Mouse (Mus musculus) mouse embryonic stem cell (cell line): Measurements from ENCODE around the gene Map3k12.

Source experiments
- in situ Hi-C, 2 experiments: fragments of 300-500 bp; cut with MboI; formaldehyde crosslinking; loops; 1 replicate in 1 of 2; 3 replicates in 1 of 2; pipeline ENCODE4 v1.14.3; 2019 to 2020; ENCODE audit warnings: low sequenced_read_pairs in 2 of 2, low pct_unique_long_range_greater_than_20kb in 1 of 2, mixed read lengths in 1 of 2; ENCODE audit not compliant: unreplicated experiment in 1 of 2

The Map3k12 gene

DNA sequence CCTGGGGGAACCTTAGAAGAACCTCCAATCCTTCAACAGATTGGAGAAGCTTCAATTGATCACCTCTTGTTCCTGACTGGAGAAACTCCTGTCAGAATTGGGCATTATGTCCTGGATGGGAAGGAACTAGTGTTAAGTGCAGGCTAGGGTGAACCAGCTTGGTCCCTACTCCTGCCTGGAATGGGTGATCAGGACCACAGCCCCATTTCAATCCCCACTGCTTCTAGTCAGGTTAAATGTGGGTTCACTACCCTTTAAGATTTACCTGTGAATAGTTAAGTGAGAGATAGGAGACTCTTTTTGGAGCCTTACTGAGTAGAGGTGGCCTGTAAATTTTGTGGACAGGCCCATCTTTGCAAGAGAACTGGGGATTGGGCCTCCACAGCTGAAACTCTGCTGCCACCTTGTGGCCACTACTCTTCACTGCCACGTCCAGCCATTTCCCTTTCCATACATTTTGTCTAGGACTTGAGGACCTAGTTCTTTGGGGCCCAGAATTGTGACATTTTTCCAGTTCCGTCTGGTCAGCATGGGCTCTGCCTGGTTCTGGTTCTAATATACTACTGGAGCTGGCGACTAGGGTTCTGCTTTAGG is 8.1 kb upstream of the Map3k12 start, which contains the start of gene Npff:
Npff (minus strand) TSS at position 51 of the 594 bp plus-strand sequence.
- in situ Hi-C loops: no loop called here

DNA sequence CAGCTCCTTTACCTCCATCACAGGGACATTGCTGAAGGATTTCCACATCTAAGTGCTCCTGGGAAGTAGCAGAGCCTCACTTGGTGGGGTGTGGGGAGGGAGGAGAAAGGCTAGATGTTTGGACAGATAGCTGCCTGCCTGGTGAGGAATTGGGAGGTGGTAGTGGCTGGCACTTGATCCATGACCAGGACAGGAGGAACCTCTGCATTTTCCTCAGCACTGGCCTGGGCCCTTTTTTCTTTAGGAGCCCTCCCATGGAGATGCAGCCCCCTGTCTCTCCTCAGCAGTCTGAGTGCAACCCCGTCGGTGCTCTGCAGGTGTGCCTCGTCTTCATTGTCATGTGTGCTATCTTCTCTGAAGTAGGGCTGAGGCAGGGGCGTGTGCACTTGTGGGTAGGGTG is 4.6 kb upstream of the Map3k12 start:
- in situ Hi-C loops: no loop called here

DNA sequence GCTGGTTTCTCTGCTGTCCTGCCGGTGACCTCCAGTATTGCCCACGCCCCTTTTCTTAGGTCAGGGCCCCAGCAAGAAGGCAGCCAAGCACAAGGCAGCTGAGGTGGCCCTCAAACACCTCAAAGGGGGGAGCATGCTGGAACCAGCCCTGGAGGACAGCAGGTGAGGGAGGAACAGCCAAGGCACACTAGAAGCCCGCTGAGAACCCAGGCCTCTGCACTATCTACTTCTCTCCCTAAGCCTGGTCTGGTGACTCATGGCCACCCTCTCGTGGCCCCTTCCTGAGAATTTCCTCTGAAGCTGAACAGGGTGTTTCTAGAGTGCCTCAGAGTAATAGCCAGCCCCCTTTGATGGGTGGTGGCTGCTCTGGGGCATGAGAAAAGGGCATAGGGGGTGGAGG is 3.6 kb upstream of the Map3k12 start:
- in situ Hi-C loops: no loop called here

DNA sequence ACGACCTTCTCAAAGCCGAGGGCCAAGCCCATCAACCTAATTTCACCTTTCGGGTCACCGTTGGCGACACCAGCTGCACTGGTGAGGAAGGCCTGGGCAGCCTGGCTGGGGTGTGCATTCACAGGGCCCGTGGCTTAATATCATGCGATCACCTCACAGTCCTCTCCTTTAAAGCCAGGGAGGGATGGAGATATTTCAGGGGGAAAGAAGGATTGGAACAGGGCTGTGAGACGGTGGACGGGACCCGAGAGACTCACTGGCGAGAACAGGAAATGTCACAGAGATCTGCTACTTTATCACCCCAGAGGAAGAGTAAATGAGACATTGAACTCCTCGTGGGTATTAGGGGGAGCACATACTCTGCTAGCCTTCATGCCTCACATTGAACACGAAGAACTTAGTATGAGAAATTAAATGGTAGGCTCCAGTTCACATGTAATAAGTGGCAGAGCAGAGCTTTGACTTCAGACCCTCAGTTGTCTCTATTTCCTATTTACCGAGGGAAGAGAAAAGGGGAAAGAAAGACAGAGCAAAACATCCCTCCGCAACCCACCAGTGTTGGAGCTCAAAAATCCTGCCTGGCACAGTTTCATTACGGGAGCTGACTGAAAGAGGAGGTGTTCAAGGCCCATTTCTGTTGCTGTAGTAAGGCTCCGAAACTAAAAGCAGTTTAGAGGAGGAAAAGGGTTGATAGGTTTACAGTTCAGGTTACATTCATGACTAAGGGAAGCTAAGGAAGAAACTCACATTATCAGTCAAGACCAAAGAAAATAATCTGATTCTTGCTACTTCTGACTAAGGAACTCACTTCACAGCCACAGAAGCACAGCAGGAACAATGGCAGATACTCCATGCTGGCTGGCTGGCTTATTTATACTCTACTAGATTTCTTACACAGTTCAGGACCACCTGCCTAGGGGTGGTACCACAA is 2.6 kb upstream of the Map3k12 start:
- in situ Hi-C loops: no loop called here

DNA sequence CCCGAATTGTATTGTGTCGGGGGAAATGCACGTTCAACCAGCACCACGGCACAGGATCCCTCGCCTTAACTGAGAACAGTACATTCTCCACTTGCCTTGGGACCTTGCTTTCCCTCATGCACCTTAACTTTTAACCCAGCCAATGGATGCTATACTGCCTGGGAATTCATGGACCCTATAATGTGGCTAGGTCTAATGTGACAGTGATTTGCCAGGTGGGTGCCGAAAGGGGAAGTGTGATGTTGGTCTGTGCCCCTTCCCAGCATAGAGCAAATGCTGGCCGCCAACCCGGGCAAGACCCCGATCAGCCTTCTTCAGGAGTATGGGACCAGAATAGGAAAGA is 2.0 kb upstream of the Map3k12 start:
- in situ Hi-C loops: no loop called here

DNA sequence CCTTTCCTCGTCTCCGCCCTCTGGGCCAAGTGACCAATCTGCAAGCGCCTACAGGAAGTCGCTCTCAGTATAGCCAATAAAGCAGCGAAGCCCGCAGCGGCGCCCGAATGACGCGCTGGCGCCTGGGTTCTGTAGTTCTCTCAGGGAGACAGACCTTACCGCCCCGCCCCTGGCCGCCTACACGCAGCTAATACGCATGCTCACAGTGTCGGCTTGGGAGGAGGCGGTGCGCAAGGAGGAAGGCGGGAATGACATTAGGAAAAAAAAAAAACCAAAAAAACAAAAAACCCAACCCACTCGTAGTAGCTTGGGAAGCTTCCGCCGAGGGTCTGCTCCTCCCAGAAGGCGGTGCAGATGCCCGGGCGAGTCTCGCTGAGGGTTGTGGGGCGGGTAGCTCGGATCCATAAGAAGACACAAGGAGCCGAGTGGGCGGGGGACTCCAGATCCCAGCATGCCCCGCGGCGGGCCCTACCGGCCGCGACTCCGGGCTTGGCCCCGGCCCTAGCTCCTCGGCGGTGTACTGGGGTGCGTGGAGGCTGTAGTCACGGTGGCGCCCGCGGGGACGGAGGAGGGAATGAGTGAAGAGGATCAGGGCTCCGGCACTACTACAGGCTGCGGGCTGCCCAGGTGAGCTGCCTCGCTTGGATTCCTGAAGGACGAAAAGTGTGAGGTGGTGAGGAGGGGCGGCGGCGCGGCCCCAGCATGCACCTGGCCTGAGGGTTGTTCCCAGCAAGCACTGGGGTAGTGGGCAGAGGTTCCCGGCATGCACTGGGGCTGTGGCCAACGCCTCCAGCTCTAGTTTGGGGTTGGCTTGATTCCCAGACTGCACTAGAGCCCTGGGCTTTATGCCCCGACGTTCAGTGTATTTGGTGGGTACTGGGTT is 1.4 kb upstream of the Map3k12 start, which contains the start of gene Tarbp2:
Tarbp2 (plus strand) TSS at position 217 of the 883 bp plus-strand sequence.
- in situ Hi-C loops: no loop called here

DNA sequence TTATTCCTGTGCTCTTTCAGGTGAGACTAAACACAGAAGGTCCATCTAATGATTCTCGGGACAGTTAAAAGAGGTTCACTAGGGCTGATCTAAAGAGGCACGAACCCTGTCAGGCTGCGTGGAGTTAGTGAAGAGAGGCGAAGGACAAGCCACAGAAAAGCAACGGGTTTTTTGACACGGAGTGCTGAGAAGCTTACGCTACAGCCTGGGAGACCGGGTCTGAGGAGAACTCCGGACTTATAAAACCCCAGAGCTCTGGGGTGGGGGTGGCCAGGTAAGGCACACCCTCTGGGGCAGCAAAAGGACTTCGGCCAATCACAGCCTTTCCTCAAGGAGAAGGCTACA is 739 bp upstream of the Map3k12 start:
- in situ Hi-C loops: no loop called here

DNA sequence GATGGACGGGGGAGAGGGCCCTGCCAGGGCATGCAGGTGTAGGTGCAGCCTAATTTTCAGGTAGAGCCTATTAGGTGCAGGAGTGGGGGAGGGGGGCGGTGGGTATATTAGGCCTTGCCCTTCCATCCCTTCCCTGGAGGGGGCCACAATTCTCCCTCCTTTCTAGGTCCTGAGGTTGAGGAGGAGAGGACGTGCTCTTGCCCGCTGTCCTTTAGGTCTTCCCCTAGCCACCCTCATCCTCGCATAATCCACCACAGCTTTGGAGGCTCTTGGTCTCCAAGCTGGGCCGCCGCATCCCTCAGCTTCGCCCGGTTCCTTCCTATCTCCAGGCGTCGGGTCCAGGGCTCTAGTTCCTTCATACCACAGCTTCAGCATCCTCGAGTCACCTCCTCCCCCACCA is 571 bp downstream of the Map3k12 start:
- in situ Hi-C loops: no loop called here

DNA sequence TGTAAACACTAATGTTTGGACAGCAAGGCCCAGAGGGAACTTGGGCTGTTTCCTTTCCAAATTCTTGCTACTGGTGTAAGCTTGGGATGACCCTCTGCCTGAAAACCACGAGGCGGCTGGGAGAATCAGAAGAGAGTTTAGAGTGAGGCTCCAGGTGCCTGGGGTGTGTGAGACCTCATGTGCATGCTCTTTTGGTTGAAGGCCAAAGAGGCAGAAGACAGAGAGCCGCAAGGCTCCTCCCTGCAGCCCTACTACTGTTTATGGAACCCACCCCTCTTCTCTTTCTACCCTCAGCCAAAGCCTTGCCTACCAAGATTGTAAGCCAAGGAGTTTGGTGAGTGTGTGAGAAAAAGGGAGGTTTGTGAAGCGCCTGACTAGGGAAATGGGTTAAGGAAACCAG is 1.1 kb downstream of the Map3k12 start:
- in situ Hi-C loops: no loop called here

DNA sequence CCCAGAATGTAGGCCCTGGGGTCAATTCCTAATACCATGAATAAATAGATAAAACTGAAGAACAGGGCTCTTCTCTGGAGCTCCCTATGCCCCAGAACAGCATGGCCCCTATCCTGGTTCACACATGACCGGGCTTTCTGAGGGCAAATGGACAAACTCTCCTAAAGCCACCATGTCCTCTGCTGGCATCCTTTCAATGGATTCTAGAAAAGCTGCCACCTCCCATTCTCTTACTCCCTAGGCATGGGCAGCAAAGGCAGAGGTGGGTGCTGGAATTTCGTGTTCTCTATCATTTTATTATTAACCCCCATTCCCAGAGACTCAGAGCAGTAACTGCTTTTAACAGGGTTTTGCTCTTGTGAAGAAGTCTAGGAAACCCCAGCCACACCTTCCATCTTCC is 1.6 kb downstream of the Map3k12 start:
- in situ Hi-C loops: no loop called here

DNA sequence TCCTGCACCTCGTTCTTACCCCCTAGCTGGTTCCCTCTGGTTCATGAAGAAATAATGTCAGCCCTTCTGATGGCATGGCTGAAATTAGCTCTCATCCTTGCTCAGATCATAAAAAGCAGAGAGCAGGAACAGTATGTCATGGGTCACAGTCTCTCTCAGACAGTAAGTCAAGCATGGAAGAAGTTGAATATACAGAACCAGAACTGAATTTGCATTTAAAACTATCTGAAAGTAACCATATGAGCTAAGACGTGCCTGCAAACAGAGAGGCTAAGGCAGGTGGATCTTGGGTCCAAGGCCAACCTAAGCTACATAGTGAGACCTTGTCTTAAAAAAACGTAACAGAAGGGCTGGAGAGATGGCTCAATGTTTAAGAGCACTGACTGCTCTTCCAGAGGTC is 3.9 kb downstream of the Map3k12 start:
- in situ Hi-C loops: no loop called here

DNA sequence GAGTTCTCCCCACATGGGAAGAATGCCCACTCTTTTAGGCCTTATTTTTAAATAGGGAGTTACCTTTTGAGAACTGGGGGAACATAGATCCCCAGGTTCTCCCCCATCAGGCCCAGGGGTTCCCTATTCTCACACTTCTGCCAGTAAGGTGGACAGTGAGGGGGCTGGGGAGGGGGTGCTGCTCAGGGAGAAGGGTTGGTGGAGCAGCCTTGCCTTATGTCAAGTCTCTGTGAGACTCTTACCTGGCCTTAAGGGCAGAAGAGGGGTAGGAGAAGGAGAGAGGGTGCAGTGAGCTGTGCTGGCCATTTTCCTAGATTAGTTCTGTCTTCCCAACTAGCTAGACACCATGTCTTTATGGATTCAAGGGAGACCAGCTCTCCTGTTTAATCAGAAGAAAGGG is 4.4 kb downstream of the Map3k12 start:
- in situ Hi-C loops: no loop called here

DNA sequence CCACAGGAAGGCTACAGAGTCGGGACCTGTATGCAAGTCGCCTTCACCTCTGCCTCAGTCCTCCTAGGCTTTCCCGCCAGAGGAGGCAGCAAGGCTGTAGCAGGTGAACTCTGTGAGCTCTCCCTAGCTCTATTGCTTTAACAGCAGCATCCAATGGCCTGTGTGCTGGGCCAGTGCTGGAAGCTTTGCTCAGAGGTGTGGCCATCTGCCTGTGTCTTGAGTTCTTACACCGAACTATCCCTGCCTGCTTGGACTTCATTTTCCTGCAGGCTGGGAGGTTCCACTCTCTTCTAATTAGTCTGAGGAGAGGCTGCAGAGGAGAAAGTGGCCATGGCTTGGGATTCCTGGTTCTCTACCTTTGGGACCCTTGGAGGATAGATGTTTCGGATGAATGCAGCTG is 4.9 kb downstream of the Map3k12 start:
- in situ Hi-C loops: no loop called here

DNA sequence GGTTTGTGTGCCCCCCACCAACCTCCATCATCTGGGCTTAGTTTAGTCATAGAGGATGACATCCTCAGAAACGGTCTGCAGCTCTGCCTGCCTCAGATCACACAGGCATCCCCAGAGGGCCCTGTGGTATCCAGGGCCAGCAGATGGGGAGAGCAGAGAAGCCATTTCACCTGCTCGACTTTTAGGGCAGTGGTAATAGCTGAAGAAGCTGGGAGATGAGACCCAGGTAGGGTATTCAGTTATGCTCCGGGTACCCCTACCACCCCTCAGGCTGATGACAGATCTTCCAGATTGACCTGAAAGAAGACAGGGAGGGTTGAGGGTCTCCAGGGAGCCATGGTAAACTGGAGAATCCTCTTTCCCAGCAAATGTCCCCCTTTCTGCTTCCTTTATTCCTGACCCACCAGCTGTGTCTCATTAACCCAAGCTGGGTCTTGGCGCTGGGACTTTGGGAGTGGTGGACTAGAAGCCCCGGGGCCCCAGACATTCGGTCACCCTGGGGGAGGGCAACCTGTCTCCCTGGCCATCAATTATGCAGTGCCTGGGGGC is 5.5 kb downstream of the Map3k12 start:
- in situ Hi-C loops: no loop called here

DNA sequence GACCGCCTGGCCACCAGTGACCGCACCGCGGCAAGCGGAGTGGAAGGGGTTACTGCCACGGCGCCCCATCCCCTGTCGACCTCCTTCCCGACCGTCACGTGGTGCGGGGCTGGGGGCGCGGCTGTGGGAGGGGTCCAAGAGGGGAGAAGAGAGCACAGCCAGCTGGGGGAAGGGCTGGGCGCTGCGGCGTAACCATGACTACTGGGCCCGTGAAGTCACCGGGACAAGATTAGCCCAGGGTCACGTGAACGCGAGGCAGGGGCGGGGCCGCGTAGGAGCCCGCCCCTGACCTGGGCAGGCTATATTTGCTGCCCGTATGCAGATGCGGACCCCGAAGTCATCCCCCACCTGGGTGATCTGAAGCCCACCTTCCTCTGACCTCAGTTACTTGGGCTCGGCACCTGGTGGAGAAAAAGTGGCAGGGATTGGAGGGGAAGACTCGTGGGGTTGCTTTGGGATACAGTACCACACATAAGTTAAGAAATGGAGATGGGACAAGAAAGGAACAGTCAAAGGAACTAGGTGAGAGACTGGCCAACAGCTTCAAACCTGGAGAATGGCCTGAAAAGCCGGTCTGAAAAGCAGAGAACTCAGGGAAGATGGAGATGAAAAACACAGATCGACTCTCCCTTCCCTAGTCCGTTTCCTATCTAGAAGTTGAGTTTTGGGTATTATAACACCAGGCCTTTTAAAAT is 6.1 kb downstream of the Map3k12 start:
- in situ Hi-C loops: no loop called here

DNA sequence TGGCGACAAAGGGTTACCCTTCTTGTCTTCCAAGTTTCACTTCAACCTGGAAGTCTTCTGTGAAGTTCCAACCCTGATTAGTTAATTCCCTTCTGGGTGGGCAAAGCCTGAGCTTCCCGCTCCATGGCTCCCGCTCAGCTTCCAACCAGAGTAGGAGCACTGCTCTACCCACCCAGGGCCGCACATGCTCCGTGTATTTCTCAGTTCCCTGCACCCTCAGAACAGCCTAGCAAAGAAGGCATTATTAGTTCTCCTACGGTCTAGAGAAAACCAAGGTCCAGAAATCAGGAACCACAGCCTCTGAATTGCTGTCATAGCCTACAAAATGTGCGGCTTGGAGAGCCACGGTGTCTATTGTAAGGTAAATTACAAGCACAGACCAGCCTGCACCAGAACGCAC is 6.8 kb downstream of the Map3k12 start:
- in situ Hi-C loops: no loop called here

DNA sequence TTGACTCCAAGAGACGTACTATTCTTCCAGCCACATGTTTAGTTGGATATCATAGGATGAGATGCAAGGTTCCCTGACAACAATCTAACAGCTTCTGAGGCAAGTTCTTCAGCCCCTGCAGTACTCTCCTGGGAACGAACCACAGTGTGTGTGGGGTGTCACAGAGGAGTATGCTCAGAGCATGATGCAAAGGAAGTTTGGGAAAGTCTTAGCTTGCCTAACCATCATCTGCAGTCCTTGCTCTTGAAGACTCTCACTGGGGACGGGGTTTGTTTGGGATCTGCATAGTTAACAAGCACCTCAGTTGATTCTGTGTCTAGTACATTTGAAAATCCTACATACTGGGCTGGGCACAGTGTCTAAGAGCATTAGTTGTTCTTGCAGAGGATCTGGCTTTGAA is 8.5 kb downstream of the Map3k12 start:
- in situ Hi-C loops: loop anchor here in 1 of 2 experiments (10.0 kb wide), 1 partner anchor 424 kb away; no protein-coding TSS in a partner anchor

DNA sequence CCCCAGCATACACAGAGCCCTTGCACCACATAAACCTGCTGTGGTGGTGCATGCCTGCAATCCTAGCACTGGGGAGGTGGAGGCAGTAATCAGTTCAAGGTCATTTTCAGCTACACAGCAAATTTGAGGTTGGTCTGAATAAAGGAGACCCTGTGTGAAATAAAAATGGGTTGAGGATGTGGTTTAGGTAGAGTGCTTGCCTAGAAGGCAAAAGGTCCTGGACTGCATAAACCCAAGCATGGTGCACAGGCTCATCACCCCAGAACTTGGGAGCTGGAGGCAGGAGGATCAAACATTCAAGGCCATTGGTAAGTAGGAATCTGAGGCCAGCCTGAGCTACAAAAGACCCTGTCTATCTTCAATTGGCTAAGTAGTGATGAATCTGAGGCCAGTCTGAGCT is 9.3 kb downstream of the Map3k12 start:
- in situ Hi-C loops: loop anchor here in 1 of 2 experiments (10.0 kb wide), 1 partner anchor 423 kb away; no protein-coding TSS in a partner anchor
